Mouse (Mus musculus): Measurements from ENCODE around the gene Mab21l1.

The Mab21l1 gene

GRCm38 (mm10) chr3:55782056-55782687 lies at the start of gene Mab21l1:
Gene Mab21l1 (plus strand): TSS chr3:55782510.
- no peak for DNase-seq

- no peak for DNase-seq
These were observed 48.6 kb upstream of the Mab21l1 start for GRCm38 (mm10) chr3:55733665-55734064.

GRCm38 (mm10) chr3:55741428-55741827 lies 40.9 kb upstream of the Mab21l1 start:
- no peak for DNase-seq

- DNase-seq = no peak
These were observed 40.1 kb upstream of the Mab21l1 start for GRCm38 (mm10) chr3:55742218-55742617.

GRCm38 (mm10) chr3:55742654-55743053 lies 39.7 kb upstream of the Mab21l1 start:
- DNase-seq = no peak

- DNase-seq = no peak
These were observed 38.4 kb upstream of the Mab21l1 start for GRCm38 (mm10) chr3:55743885-55744284.

GRCm38 (mm10) chr3:55750445-55751065 lies 31.8 kb upstream of the Mab21l1 start:
- no peak for DNase-seq

- no peak for DNase-seq
These were observed 30.9 kb upstream of the Mab21l1 start for GRCm38 (mm10) chr3:55751363-55751762.

- DNase-seq = no peak
These were observed 29.8 kb upstream of the Mab21l1 start for GRCm38 (mm10) chr3:55752558-55752957.

GRCm38 (mm10) chr3:55753872-55754271 lies 28.4 kb upstream of the Mab21l1 start:
- no peak for DNase-seq

- DNase-seq = no peak
These were observed 27.2 kb upstream of the Mab21l1 start for GRCm38 (mm10) chr3:55754981-55755608.

- DNase-seq = no peak
These were observed 26.3 kb upstream of the Mab21l1 start for GRCm38 (mm10) chr3:55755805-55756601.

- DNase-seq = no peak
These were observed 25.6 kb upstream of the Mab21l1 start for GRCm38 (mm10) chr3:55756602-55757190.

- no peak for DNase-seq
These were observed 24.0 kb upstream of the Mab21l1 start for GRCm38 (mm10) chr3:55758297-55758696.

- DNase-seq = no peak
These were observed 18.7 kb upstream of the Mab21l1 start for GRCm38 (mm10) chr3:55763591-55763990.

GRCm38 (mm10) chr3:55768654-55769053 lies 13.7 kb upstream of the Mab21l1 start:
- no peak for DNase-seq

- DNase-seq = no peak
These were observed 13.0 kb upstream of the Mab21l1 start for GRCm38 (mm10) chr3:55769308-55769707.

- no peak for DNase-seq
These were observed 8.1 kb upstream of the Mab21l1 start for GRCm38 (mm10) chr3:55774203-55774602.

GRCm38 (mm10) chr3:55775245-55775644 lies 7.1 kb upstream of the Mab21l1 start:
- DNase-seq = no peak

- no peak for DNase-seq
These were observed 6.6 kb upstream of the Mab21l1 start for GRCm38 (mm10) chr3:55775753-55776152.

- no peak for DNase-seq
These were observed 4.8 kb upstream of the Mab21l1 start for GRCm38 (mm10) chr3:55777501-55777900.

GRCm38 (mm10) chr3:55778764-55779730 lies 3.3 kb upstream of the Mab21l1 start:
- no peak for DNase-seq
